12 mouse cellular contexts compared by ENCODE assay signal in the genomic region with DNA sequence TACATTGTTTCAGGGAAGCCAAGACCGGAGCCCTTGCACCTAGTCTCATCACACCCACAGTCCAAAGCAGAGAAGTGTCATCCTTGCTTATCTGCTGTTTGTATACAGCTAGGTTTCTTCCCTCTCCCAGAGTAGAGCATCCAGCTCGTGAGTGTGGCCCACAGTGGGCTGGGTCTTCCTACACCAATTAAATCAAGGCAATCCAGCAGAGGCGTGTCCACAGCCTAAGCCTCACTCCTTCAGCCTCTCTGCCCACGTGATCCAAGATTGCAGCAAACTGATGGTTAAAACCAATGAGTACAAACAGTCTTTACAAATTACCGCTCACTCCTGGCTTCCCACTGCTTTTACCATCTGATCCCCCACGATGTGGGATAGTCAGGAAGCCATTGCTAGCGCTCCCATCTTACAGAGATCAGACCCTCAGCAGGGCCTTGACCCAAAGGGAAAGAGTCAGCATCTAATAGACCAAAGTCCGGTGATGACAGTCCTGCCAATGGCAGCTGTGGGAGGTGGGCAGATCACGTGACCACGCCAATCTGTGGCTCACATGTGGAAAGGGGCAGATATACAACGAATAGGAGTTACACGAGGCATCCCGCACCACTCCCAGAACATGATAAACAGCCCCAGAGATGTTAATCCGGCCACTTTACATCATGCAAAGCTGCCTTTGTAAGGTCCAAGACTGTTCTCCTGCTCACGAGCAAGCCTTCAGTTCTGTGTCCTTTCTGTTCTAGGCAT. TPM values are rescaled to one million over a fixed set of nuclear protein-coding genes. Genes with fewer than 3 reads are reported as not detected.
DNase-seq lines count a peak whose midpoint lies in the region; ATAC-seq and TF ChIP-seq lines count a peak whose summit lies in the region.
"Had no signal": no experiment of that assay in that cellular context is flagged by ENCODE, and none has a peak within 500 bp of the region (broad histone marks: within the 10 kb centered on the region; RNA-seq: fewer than 3 reads in every experiment).

No protein-coding gene starts in this region.

- no peaks in the 10 kb centered on the region for H3K79me2 ChIP-seq in myocyte (ENCODE audit: control insufficient read depth, insufficient read depth)

- no peaks in the 10 kb centered on the region for H3K36me3 ChIP-seq in hindbrain, postnatal 0 days (ENCODE audit: insufficient read depth, low read length)
- no peaks in the 10 kb centered on the region for H3K36me3 ChIP-seq in hindbrain, embryonic 10.5 days
- H3K36me3 ChIP-seq in midbrain, embryonic 13.5 days = no peaks in the 10 kb centered on the region
- no peaks in the 10 kb centered on the region for H3K36me3 ChIP-seq in midbrain, postnatal 0 days (ENCODE audit: insufficient read depth, low read length)
- H3K36me3 ChIP-seq in forebrain, postnatal 0 days (ENCODE audit: insufficient read depth) = no peaks in the 10 kb centered on the region
- no peaks in the 10 kb centered on the region for H3K36me3 ChIP-seq in myocyte (ENCODE audit: control insufficient read depth, insufficient read depth)
- H3K36me3 ChIP-seq: limb, embryonic 10.5 days had no signal

- no peak overlapping the region for H3ac ChIP-seq in myocyte (ENCODE audit: control insufficient read depth, insufficient read length)

- H3K4me3 ChIP-seq in hindbrain, postnatal 0 days (ENCODE audit: low read length) = no peak overlapping the region
- H3K4me3 ChIP-seq in hindbrain, embryonic 10.5 days = no peak overlapping the region
- H3K4me3 ChIP-seq in midbrain, embryonic 13.5 days (replicated peaks) = no peak overlapping the region
- H3K4me3 ChIP-seq in midbrain, postnatal 0 days (ENCODE audit: low read depth, low read length) = no peak overlapping the region
- no peak overlapping the region for H3K4me3 ChIP-seq in forebrain, postnatal 0 days (ENCODE audit: low read depth, low read length)
- no peak overlapping the region for H3K4me3 ChIP-seq in myocyte
- H3K4me3 ChIP-seq: limb, embryonic 10.5 days had no signal

- WGBS in hindbrain, postnatal 0 days = 65% methylated on average over 15 of the region's 15 CpGs
- 66% methylated on average over 15 of the region's 15 CpGs for WGBS in hindbrain, embryonic 10.5 days
- 60% methylated on average over 15 of the region's 15 CpGs for WGBS in midbrain, embryonic 13.5 days
- 66% methylated on average over 15 of the region's 15 CpGs for WGBS in midbrain, postnatal 0 days
- 57% methylated on average over 15 of the region's 15 CpGs for WGBS in forebrain, postnatal 0 days

- no peaks in the 10 kb centered on the region for H3K27me3 ChIP-seq in hindbrain, postnatal 0 days (ENCODE audit: insufficient read depth, low read length)
- H3K27me3 ChIP-seq in hindbrain, embryonic 10.5 days (ENCODE audit: insufficient read depth, poor library complexity, severe bottlenecking) = peaks cover 6% of the 10 kb centered on the region; the same call in 1 of the 2 replicates
- peaks cover 4% of the 10 kb centered on the region; the same call in 1 of the 2 replicates for H3K27me3 ChIP-seq in midbrain, embryonic 13.5 days
- H3K27me3 ChIP-seq in midbrain, postnatal 0 days (ENCODE audit: insufficient read depth, low read length) = no peaks in the 10 kb centered on the region
- H3K27me3 ChIP-seq in forebrain, postnatal 0 days (ENCODE audit: insufficient read depth, low read length) = no peaks in the 10 kb centered on the region
- no peaks in the 10 kb centered on the region for H3K27me3 ChIP-seq in myocyte (ENCODE audit: control insufficient read depth, insufficient read depth, insufficient read length)

- peaks cover 7% of the 10 kb centered on the region; the same call in 1 of the 2 replicates for H3K4me1 ChIP-seq in hindbrain, postnatal 0 days (ENCODE audit: insufficient read depth, low read length)
- peaks cover 38% of the 10 kb centered on the region for H3K4me1 ChIP-seq in hindbrain, embryonic 10.5 days (replicated peaks)
- peaks cover 25% of the 10 kb centered on the region for H3K4me1 ChIP-seq in midbrain, embryonic 13.5 days (replicated peaks)
- H3K4me1 ChIP-seq in midbrain, postnatal 0 days (ENCODE audit: insufficient read depth, low read length) = no peaks in the 10 kb centered on the region
- no peaks in the 10 kb centered on the region for H3K4me1 ChIP-seq in forebrain, postnatal 0 days (ENCODE audit: insufficient read depth)

- TF ChIP-seq POLR2A in myocyte (IDR thresholded peaks at IDR 0.05; ENCODE audit: insufficient read length, low read depth) = no peak

- peak; percentile 61; the same call in 1 of the 2 replicates for ATAC-seq in hindbrain, postnatal 0 days
- ATAC-seq in midbrain, embryonic 13.5 days = peak; percentile 31
- no peak for ATAC-seq in midbrain, postnatal 0 days (ENCODE audit: low FRiP score)
- peak; percentile 61 for ATAC-seq in forebrain, postnatal 0 days

- H3K27ac ChIP-seq in hindbrain, postnatal 0 days = no peak overlapping the region
- no peak overlapping the region; the same call in 1 of the 2 replicates for H3K27ac ChIP-seq in hindbrain, embryonic 10.5 days
- H3K27ac ChIP-seq in midbrain, embryonic 13.5 days = no peak overlapping the region
- no peak overlapping the region for H3K27ac ChIP-seq in midbrain, postnatal 0 days (ENCODE audit: low read depth, low read length)
- no peak overlapping the region for H3K27ac ChIP-seq in forebrain, postnatal 0 days (ENCODE audit: low read depth, low read length)
- H3K27ac ChIP-seq: limb, embryonic 10.5 days had no signal

- DNase-seq in hindbrain, postnatal 0 days (ENCODE audit: low spot score) = no peak
- DNase-seq in hindbrain, embryonic 10.5 days (ENCODE audit: low spot score) = no peak
- DNase-seq in midbrain, postnatal 0 days (ENCODE audit: low spot score) = no peak
- DNase-seq in forebrain, postnatal 0 days = no peak
- DNase-seq in testis, postnatal 14 days (ENCODE audit: low spot score) = no peak
- no peak for DNase-seq in right cerebral cortex, postnatal 10 days (ENCODE audit: low spot score in 2 of 2)
- DNase-seq: cerebellum, adult 9-11 months; gastrocnemius, postnatal 25 days; heart, postnatal 4 days had no signal

- H3K9me3 ChIP-seq in hindbrain, postnatal 0 days (ENCODE audit: low read length) = no peaks in the 10 kb centered on the region
- no peaks in the 10 kb centered on the region for H3K9me3 ChIP-seq in hindbrain, embryonic 10.5 days
- H3K9me3 ChIP-seq in midbrain, embryonic 13.5 days = no peaks in the 10 kb centered on the region
- no peaks in the 10 kb centered on the region for H3K9me3 ChIP-seq in midbrain, postnatal 0 days (ENCODE audit: low read length)
- H3K9me3 ChIP-seq in forebrain, postnatal 0 days (ENCODE audit: low read length) = no peaks in the 10 kb centered on the region
- H3K9me3 ChIP-seq: limb, embryonic 10.5 days had no signal

- no peak overlapping the region for H3K9ac ChIP-seq in hindbrain, postnatal 0 days (replicated peaks; ENCODE audit: low read length)
- no peak overlapping the region for H3K9ac ChIP-seq in midbrain, embryonic 13.5 days (replicated peaks)
- no peak overlapping the region for H3K9ac ChIP-seq in midbrain, postnatal 0 days (replicated peaks; ENCODE audit: low read length, poor library complexity, severe bottlenecking)
- H3K9ac ChIP-seq in forebrain, postnatal 0 days = no peak overlapping the region

- H3K4me2 ChIP-seq in hindbrain, postnatal 0 days (ENCODE audit: low read depth, low read length) = no peak overlapping the region
- no peak overlapping the region for H3K4me2 ChIP-seq in midbrain, embryonic 13.5 days (replicated peaks)
- no peak overlapping the region for H3K4me2 ChIP-seq in midbrain, postnatal 0 days (ENCODE audit: low read depth, low read length, poor library complexity, severe bottlenecking)
- H3K4me2 ChIP-seq in forebrain, postnatal 0 days (ENCODE audit: low read depth) = no peak overlapping the region
- peak overlapping the region; percentile 18 for H3K4me2 ChIP-seq in myocyte (ENCODE audit: low read depth)

- no peak for TF ChIP-seq CTCF in hindbrain, postnatal 0 days (IDR thresholded peaks at IDR 0.05; ENCODE audit: low read depth)
- TF ChIP-seq CTCF in midbrain, postnatal 0 days (IDR thresholded peaks at IDR 0.05) = no peak
- no peak for TF ChIP-seq CTCF in forebrain, postnatal 0 days (IDR thresholded peaks at IDR 0.05; ENCODE audit: low read depth)

TF ChIP-seq in myocyte, 11 proteins besides CTCF, POLR2A, EP300 and RAD21:
- TF ChIP-seq MYOG (IDR thresholded peaks at IDR 0.05; ENCODE audit: control insufficient read depth in 1 of 3, insufficient read depth in 1 of 3, insufficient read length in 2 of 3, low read depth in 2 of 3) = no peak
- no peak for TF ChIP-seq MAX (IDR thresholded peaks at IDR 0.05; ENCODE audit: low read depth)
- no peak for TF ChIP-seq MYOD1 (IDR thresholded peaks at IDR 0.05; ENCODE audit: control insufficient read depth in 1 of 3, insufficient read length in 2 of 3, low read depth in 2 of 3)
- no peak for TF ChIP-seq REST (IDR thresholded peaks at IDR 0.05; ENCODE audit: insufficient read depth, insufficient read length)
- no peak for TF ChIP-seq POLR2AphosphoS2 (IDR thresholded peaks at IDR 0.05; ENCODE audit: insufficient read length, low read depth)
- TF ChIP-seq USF1 (IDR thresholded peaks at IDR 0.05; ENCODE audit: low read depth) = no peak
- TF ChIP-seq E2F4 (IDR thresholded peaks at IDR 0.05; ENCODE audit: insufficient read depth) = no peak
- no peak for TF ChIP-seq SRF (IDR thresholded peaks at IDR 0.05; ENCODE audit: control insufficient read depth, insufficient read length, low read depth)

RNA-seq across cellular contexts. Expression of a gene that starts 9.4 kb away (rescaled TPM):
- 12.3 and 26.2 TPM in 2 replicates for total RNA-seq in hindbrain, postnatal 0 days (2014; rRNA removed)
- 32.9 and 35.1 TPM in 2 replicates for polyA plus RNA-seq in hindbrain, postnatal 0 days (2015; fragmentation: Nextera tagmentation; extraction: Ambion mirVana)
- polyA plus RNA-seq in hindbrain, embryonic 10.5 days (2016; fragmentation: Nextera tagmentation; extraction: Ambion mirVana) = 30.6 and 32.1 TPM in 2 replicates
- polyA plus RNA-seq in midbrain, embryonic 13.5 days (2015; fragmentation: Nextera tagmentation; extraction: Ambion mirVana) = 52.0 and 56.2 TPM in 2 replicates
- 11.3 and 17.7 TPM in 2 replicates for total RNA-seq in midbrain, postnatal 0 days (2014; rRNA removed)
- 25.0 and 25.3 TPM in 2 replicates for polyA plus RNA-seq in midbrain, postnatal 0 days (2015; fragmentation: Nextera tagmentation; extraction: Ambion mirVana)
- 31.6 and 48.0 TPM in 2 replicates for total RNA-seq in forebrain, postnatal 0 days (2014; rRNA removed)
- 44.7 and 62.8 TPM in 2 replicates for polyA plus RNA-seq in forebrain, postnatal 0 days (2015; fragmentation: Nextera tagmentation; extraction: Ambion mirVana)
- 0.50 TPM for polyA plus RNA-seq in myocyte (2012; fragmentation: generic; extraction: Trizol)

Comparison
In these comparisons a context has a peak if more than half of its experiments do, and no peak if none do; other contexts are left out.
1. RNA of a gene that starts 9.4 kb away (polyA plus RNA-seq): 44.7 to 62.8 TPM in forebrain, postnatal 0 days, 52.0 to 56.2 TPM in midbrain, embryonic 13.5 days, 32.9 to 35.1 TPM in hindbrain, postnatal 0 days, 30.6 to 32.1 TPM in hindbrain, embryonic 10.5 days and 25.0 to 25.3 TPM in midbrain, postnatal 0 days; 0.50 TPM in myocyte (single experiment); every median in the first group is over 10 times any median in the second.